Mouse (Mus musculus) urinary bladder, adult 18-20 months (tissue): ENCODE data around the gene Tmem199.
A peak's percentile ranks its signal among the peaks of the same experiment; 100 is the strongest.

Experiments used
- DNase-seq, 2 experiments: peaks; one replicate each; pipeline ENCODE4 v3.0.0; 2022; ENCODE audit warnings: low spot score in 2 of 2, mixed read lengths in 2 of 2

Gene Tmem199

GRCm38 (mm10) chr11:78524838-78525237 is 12.9 kb upstream of the Tmem199 start:
- DNase-seq = no peak

GRCm38 (mm10) chr11:78523241-78523955 is 11.4 kb upstream of the Tmem199 start:
- DNase-seq = no peak

GRCm38 (mm10) chr11:78522481-78522997 is 10.6 kb upstream of the Tmem199 start:
- DNase-seq = no peak

- no peak for DNase-seq
Observed at GRCm38 (mm10) chr11:78521880-78522279, 9.9 kb upstream of the Tmem199 start.

- DNase-seq = no peak
Observed at GRCm38 (mm10) chr11:78518931-78519330, 7.0 kb upstream of the Tmem199 start.

GRCm38 (mm10) chr11:78515549-78516325 is 3.8 kb upstream of the Tmem199 start:
- DNase-seq = no peak

- DNase-seq = no peak
Observed at GRCm38 (mm10) chr11:78513106-78513790, 1.3 kb upstream of the Tmem199 start.

- DNase-seq = no peak
Observed at GRCm38 (mm10) chr11:78509148-78509547, 2.8 kb downstream of the Tmem199 start.

- no peak for DNase-seq
Observed at GRCm38 (mm10) chr11:78505430-78505829, 6.5 kb downstream of the Tmem199 start.

- no peak for DNase-seq
Observed at GRCm38 (mm10) chr11:78502909-78503650, 8.9 kb downstream of the Tmem199 start, which contains the start of gene Sebox. TSS of gene Sebox (plus strand) at chr11:78503447.

- DNase-seq = no peak
Observed at GRCm38 (mm10) chr11:78501529-78501928, 10.4 kb downstream of the Tmem199 start.

- no peak for DNase-seq
Observed at GRCm38 (mm10) chr11:78500623-78501202, 11.3 kb downstream of the Tmem199 start.

GRCm38 (mm10) chr11:78499543-78499942 is 12.4 kb downstream of the Tmem199 start:
- DNase-seq = no peak

GRCm38 (mm10) chr11:78499004-78499403 is 13.0 kb downstream of the Tmem199 start, which contains the start of gene Vtn:
TSS of gene Vtn (plus strand) at chr11:78499091.
- no peak for DNase-seq

GRCm38 (mm10) chr11:78497544-78498522 is 14.1 kb downstream of the Tmem199 start, which contains the start of gene Sarm1:
TSS of gene Sarm1 (minus strand) at chr11:78497754.
- peak; percentile 84 to 86 for DNase-seq

- peak in 1 of 2 experiments; percentile 28 for DNase-seq
Observed at GRCm38 (mm10) chr11:78497071-78497541, 14.9 kb downstream of the Tmem199 start.

- no peak for DNase-seq
Observed at GRCm38 (mm10) chr11:78495904-78496303, 16.1 kb downstream of the Tmem199 start.

- peak in 1 of 2 experiments; percentile 11 for DNase-seq
Observed at GRCm38 (mm10) chr11:78490781-78491241, 21.2 kb downstream of the Tmem199 start.

- peak in 1 of 2 experiments; percentile 50 for DNase-seq
Observed at GRCm38 (mm10) chr11:78488168-78488567, 23.8 kb downstream of the Tmem199 start.
